Mouse (Mus musculus): ENCODE data around the gene Ccdc13. TPM values are rescaled to one million over a fixed set of nuclear protein-coding genes. Genes with fewer than 3 reads are reported as not detected.

Ccdc13 gene
- 0.53 to 0.58 TPM in 2 of 3 replicates, not detected in the other for total RNA-seq (2017)

DNA sequence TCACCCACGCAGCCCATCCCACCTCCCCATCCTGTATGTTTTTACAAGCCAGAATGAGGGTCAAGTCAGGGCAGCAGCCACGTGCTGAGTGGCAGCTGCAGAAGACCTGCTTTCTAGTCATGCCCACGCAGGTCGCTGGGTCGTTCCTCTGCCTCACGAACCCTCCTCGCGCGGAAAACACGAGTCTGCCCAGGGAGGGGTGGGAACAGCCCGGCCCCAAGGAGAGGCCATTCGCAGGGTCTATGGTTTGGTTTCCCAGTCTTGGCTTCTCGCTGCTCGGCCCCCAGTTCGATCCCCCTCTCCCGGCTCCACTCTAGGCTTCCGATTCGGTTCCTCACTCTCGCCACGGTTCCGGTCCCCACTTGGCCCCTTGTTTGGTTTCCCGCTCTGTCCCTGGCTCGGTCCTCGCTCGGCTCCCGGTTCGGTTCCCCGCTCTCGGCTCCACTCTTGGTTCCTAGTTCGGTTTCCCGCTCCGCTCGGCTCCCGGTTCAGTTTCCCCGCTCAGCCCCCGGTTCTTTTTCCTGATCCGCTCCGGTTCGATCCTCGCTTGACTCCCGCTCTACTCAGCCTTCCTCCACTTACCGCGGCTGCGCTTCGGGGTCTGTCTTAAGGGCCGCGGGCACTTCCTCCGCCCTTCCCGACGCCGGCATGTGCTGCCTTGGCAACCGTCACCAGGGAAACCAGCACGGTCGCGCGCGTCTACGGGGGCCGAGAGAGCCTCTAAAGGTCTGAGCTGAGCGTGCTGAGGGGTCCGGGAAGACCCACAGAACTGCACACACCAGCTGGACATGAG lies at the start of gene Ccdc13:
Gene Ccdc13 (minus strand): TSS at position 633 of the 793 bp plus-strand sequence.
- peak; percentile 48; the same call in 1 of the 2 replicates for ATAC-seq (replicated peaks; ENCODE audit: insufficient number of reproducible peaks, low FRiP score, low TSS enrichment, poor library complexity, severe bottlenecking)

DNA sequence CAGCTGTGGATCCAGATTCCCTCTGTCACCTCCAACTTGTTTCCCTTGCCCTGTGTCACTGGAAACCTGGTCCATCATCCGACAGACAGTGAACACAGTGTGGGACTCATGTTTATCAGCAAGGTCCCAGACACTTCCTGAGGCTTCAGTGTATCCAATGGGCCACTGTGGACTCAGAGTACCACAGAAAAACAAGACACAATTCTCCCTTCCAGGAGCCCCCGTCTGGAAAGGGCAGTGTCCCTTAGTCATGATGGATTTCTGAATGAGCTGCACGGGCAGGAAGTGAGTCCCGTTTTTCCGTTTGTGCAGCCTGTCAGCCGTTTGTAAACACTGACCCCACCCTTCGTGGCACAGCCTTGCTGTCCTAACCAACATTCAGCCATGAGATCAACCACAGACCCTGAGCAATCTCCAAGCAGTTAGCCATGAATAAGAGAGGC lies 42.8 kb upstream of the Ccdc13 start:
- ATAC-seq (replicated peaks; ENCODE audit: insufficient number of reproducible peaks, low FRiP score, low TSS enrichment, poor library complexity, severe bottlenecking) = no peak

DNA sequence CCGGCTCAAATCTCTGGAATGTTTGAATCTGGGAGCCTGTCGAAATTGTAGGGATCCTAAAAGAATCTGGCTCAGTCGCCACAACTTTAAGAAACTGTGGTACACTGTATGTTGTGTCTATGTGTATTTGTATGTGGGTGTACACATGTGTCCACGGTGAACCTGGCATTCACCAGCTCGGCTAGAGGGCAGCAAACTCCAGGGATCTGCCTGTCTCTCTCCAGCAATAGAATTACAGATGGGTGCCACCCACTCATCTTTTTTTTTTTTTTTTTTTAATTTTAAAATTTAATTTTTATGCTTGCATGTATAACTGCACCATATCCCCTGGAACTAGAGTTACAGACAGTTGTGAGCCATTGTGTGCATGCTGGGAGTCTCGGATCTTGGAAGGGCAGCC lies 42.0 kb upstream of the Ccdc13 start:
- ATAC-seq (replicated peaks; ENCODE audit: insufficient number of reproducible peaks, low FRiP score, low TSS enrichment, poor library complexity, severe bottlenecking) = no peak

DNA sequence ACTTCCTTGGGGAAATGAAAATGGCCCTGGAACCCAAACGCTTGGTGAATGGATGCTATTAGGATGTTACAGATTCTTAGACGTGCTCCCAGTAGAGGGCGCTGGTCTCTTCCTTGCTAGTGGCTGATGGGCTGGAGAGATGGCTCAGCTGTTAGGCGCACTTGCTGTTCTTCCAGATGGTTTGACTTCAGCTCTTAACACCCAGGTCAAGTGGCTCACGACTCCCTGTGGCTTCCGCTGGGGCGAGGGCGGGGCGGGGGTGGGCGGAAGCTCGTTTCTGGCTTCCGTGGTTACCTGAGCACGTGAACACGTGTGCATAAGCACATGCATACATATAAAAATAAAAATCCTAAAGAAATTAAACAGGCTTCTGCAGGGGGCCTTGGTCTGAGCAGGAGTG lies 41.6 kb upstream of the Ccdc13 start:
- peak; percentile 50; the same call in 1 of the 2 replicates for ATAC-seq (replicated peaks; ENCODE audit: insufficient number of reproducible peaks, low FRiP score, low TSS enrichment, poor library complexity, severe bottlenecking)

DNA sequence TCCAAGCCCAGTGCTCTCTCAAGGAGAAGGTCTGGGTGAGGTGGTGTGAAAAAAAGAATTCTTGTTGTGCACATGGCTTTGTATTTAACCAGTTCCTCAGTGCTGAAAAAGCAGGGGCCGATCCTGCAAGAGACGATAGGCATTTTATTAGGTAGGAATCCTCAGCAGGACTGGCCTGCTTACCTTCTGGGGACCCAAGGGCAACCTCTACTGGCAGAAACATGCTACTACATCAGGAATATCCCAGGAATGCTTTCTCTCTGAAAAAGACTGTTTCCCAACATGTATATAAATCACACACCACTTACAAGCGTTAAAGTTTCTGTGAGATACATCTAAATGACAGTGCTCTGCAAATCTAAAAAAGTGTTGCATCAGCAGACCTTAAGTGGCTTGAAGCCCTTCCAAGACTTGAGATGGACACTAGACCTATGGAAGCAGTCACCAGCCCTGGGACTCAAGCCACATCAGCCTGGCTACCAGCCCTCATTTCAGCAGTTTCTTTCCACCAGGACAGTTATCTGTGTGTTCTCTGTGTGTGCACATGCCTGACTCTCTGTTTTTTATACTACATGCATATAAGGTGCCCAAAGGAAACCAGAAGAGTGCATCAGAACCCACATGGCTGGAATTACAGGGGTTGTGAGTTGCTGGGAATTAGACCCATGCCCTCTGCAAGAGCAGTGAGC lies 37.9 kb upstream of the Ccdc13 start:
- no peak for ATAC-seq (replicated peaks; ENCODE audit: insufficient number of reproducible peaks, low FRiP score, low TSS enrichment, poor library complexity, severe bottlenecking)

DNA sequence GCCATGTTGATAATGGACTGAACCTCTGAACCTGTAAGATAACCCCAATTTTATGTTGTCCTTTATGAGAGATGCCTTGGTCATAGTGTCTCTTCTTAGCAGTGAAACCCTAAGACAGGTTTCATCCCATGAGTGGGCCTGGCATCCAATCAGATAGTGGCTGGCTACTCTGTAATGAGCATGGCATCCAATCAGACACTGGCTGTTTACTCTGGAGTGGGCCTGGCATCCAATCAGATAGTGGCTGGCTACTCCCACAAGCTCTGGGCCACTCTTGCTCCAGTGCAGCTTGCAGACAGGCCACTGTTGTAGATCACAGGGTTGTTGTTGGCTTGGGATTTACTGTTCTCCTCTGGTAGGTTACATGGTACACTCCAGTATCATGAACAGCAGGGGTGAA lies 34.3 kb upstream of the Ccdc13 start:
- no peak for ATAC-seq (replicated peaks; ENCODE audit: insufficient number of reproducible peaks, low FRiP score, low TSS enrichment, poor library complexity, severe bottlenecking)

DNA sequence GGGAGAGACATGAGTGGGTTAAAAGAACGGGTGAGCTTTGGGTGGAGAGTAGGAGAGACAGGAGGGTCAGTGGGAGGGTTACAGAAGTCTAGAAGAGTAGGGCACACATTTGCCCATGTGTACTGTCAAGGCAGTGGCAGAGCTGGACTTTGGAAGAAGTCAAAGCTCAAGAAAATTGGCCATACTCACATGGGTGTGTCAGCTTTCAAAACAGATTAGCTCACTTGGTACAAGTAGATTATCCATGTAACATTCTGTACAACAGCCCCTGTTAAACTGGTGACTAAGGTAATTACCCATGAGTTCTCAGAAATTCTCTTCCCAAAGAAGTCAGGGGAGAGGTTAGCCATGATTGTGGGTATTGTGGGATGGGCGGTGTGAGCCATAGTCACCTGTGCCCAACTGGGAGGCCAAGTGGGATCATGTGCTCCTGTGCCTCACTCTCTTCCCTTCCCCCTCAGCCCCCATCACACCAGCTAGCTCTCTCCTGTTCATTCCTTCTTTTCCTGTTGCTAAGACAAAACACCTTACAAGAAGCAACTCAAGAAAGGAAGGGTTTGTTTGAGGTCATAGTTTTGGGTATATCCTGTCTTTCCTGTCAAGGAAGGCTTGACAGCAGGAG lies 32.9 kb upstream of the Ccdc13 start:
- no peak for ATAC-seq (replicated peaks; ENCODE audit: insufficient number of reproducible peaks, low FRiP score, low TSS enrichment, poor library complexity, severe bottlenecking)

DNA sequence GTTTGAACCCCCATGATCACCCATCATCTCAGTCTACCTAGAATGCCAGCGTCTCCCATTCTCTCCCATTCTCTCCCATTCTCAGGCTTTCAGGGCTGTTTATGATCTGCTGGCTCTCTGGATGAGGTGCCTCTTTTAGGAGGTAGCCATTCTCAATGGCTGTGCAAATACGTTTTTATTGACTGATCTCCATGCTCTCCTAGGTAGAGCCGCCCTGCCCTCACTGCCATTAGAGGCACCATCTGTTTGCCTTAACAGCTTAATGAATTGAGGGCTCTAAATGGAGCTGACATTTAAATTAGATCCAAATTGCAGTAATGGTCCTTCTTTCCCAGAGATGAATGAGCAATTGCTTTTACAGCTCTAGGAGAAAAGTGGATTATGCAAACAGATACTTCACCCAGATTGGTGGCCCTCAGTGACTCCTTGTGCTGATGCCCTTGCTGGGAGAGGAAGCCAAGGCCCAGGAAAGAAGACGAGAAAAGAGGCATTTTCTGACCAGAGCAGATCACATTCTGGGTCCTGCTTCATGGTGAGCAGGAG lies 30.8 kb upstream of the Ccdc13 start:
- ATAC-seq (replicated peaks; ENCODE audit: insufficient number of reproducible peaks, low FRiP score, low TSS enrichment, poor library complexity, severe bottlenecking) = no peak

DNA sequence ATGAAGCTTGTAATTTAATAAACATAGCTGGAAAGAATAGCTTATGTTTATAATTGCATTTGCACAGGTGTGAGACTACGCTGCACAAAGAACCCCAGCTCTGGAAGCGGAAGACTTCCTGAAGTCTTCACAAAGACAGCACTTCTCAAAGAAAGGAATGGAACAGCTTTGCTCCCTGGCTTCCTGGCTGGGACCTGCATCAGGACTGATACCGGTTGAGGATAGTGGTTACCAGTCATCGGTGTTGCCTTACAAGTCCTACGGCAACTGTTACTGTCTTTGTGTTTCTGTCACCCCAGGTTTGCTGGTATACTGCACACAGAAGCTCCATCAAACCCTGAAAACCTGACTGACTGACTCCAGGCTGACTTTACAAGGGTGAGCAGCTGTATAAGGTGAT lies 30.2 kb upstream of the Ccdc13 start:
- ATAC-seq (replicated peaks; ENCODE audit: insufficient number of reproducible peaks, low FRiP score, low TSS enrichment, poor library complexity, severe bottlenecking) = no peak

DNA sequence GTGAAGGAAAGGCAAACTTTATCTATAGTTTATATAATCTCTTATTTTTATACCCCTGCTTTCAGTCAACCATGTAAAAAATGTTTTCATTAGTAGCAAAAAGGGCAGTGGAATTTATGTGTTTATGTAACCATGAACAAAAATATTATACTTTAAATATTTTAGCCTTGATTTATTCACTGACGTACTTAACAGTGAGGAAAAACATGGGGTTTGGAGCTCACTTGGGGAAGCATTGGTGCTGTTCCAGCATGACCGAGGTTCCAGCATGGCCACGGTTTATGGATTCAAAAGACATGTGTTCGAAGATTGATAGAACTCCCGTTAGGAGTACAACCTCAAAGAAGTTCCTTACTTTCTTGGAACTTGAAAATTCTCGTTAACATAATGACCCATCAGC lies 29.0 kb upstream of the Ccdc13 start:
- no peak for ATAC-seq (replicated peaks; ENCODE audit: insufficient number of reproducible peaks, low FRiP score, low TSS enrichment, poor library complexity, severe bottlenecking)

DNA sequence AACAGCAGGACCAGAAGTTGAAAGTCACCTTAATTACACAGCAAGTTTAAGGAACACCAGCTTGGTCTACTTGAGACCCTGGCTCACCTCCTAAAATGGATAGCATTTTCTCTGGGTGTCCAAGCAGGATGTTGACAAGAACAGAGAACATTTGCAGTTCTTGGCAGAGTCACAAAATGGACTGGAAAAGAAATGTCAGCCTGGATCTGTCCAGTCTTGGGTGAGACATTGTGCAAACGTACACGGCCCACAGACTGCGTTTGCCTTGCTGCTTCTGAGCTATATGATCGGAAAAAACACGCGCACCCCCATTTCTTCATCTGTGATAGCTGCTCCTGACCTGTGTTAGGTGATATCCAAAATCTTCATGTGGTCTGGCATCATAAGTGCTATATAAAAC lies 28.4 kb upstream of the Ccdc13 start:
- no peak for ATAC-seq (replicated peaks; ENCODE audit: insufficient number of reproducible peaks, low FRiP score, low TSS enrichment, poor library complexity, severe bottlenecking)

DNA sequence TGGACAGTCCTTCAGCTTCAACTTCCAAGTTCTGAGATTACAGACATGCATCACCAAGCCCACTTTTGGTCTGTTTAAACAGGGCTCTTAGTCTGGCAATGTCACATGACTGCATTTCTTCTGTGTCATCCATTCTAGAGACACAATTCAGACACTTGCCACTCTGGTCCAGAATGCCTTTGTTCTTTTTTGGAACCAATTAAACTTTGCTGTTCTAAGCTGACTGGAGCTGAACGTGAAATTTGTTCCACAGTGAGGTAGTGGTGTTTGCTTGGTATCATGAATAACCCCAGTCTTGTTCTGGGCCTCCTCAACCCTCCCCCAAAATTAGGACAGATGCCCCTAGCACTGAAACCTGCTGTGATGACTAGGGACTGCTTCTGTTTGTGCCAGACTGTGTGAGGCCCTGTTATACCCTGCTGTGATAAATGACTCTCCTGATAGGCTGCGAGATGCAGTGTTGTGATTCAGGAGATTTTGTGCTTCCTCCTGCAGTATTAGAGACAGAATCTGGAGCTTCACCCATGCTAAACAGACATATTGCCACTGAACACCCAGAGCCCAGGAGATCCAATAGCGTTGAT lies 26.3 kb upstream of the Ccdc13 start:
- ATAC-seq (replicated peaks; ENCODE audit: insufficient number of reproducible peaks, low FRiP score, low TSS enrichment, poor library complexity, severe bottlenecking) = no peak

DNA sequence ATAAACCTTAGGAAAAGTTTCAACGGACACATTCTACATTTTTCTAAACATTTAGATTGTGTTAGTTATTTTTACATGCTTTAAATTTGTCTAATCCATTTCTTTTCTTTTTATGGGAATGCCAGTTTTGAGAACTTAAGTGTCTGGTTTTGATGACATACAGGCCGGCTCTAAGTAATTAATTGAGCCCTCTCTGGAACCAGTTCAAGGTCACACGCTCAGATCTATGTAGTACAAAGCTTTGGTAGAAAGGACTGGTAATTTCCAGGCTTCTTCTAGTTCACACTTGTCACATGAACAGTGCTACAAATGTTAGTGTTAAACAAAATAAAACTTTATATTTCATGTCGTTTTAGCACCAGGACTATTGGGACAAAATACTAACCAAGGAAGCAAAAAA lies 25.6 kb upstream of the Ccdc13 start:
- no peak for ATAC-seq (replicated peaks; ENCODE audit: insufficient number of reproducible peaks, low FRiP score, low TSS enrichment, poor library complexity, severe bottlenecking)

DNA sequence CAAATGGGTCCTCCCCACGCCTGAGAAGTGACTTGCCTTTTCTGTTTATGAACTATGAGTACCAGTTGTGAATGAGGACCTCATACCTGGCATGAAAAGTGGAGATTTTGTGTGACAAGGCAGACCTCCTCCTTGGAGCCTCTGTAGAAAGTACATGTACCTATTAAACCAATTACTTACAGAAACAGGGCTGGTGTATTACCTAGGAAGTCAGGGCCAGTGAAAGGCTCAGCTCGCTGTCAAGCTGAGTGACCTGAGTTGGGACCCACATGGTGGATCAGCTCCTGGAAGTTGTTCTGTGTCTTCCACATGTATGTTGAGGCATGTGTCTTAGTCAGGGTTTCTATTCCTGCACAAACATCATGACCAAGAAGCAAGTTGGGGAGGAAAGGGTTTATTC lies 21.7 kb upstream of the Ccdc13 start:
- ATAC-seq (replicated peaks; ENCODE audit: insufficient number of reproducible peaks, low FRiP score, low TSS enrichment, poor library complexity, severe bottlenecking) = no peak

DNA sequence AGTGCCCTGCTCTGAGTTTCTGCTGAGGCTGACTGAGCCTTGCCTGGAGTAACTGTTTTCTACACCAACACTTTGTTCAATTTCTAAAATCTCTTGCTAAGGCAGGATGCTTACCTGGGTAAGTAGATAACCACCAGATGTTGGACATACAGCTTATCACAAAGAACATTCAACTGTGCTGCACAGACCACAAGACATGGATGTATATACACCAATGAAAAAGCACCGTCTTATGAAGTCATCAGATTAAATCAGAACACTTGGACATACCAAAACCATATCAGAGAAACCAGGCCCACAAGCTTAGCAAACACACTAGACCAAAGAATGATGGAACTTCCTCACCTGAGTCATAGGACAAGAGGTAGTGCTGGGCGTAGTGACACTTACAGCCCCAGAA lies 20.1 kb upstream of the Ccdc13 start:
- no peak for ATAC-seq (replicated peaks; ENCODE audit: insufficient number of reproducible peaks, low FRiP score, low TSS enrichment, poor library complexity, severe bottlenecking)

DNA sequence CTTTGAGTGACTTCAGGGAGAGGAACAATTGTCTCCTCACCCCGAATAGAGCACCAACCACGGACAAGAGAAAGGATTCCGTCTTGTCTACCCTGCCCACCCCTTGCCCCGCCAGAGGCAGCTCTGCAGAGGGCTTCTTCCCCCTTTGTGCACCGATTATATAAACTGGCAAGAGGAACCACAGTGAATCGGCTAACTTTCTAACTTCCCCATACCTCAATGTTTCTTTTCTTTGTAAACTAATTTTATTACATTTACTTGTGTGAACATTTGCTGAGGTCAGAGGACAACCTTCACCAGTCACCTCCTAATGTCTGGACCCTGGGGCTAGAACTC lies 18.9 kb upstream of the Ccdc13 start, which contains the start of gene Higd1a:
Gene Higd1a (minus strand): TSS at position 210 of the 336 bp plus-strand sequence.
- no peak for ATAC-seq (replicated peaks; ENCODE audit: insufficient number of reproducible peaks, low FRiP score, low TSS enrichment, poor library complexity, severe bottlenecking)

DNA sequence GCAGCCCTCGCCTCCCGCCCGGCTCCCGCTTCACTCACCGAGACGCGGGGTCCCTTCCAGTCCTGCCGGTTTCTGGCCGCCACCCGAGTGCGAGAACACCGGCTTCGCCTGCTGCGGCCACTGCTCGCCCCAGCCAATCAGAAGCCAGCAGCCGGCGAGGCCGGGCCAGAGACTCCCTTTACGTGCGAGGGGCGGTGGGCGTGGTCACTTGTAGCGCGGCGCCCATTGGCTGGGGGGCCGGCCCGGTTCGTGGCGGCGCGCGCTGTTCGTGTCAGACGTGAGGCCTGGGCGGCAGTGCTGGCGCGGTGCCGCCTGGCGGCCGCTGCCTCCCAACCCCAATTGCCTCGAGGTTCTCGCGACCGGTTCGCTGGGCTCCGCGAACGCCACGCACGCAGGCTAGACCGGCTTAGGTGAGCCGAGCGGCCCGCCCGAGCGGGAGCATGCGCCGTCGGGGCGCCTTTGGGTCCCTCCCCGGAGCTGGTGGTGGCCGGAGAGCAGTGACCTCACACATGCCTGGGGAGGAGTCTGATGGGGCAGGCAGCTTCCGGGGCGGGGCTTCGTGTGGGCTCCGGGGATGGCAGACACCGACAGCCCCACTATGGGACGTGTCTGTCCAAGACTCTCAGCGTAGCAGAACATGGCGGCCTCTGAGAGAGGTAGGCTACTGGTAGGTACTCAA lies 18.4 kb upstream of the Ccdc13 start:
- peak; percentile 96 for ATAC-seq (replicated peaks; ENCODE audit: insufficient number of reproducible peaks, low FRiP score, low TSS enrichment, poor library complexity, severe bottlenecking)

DNA sequence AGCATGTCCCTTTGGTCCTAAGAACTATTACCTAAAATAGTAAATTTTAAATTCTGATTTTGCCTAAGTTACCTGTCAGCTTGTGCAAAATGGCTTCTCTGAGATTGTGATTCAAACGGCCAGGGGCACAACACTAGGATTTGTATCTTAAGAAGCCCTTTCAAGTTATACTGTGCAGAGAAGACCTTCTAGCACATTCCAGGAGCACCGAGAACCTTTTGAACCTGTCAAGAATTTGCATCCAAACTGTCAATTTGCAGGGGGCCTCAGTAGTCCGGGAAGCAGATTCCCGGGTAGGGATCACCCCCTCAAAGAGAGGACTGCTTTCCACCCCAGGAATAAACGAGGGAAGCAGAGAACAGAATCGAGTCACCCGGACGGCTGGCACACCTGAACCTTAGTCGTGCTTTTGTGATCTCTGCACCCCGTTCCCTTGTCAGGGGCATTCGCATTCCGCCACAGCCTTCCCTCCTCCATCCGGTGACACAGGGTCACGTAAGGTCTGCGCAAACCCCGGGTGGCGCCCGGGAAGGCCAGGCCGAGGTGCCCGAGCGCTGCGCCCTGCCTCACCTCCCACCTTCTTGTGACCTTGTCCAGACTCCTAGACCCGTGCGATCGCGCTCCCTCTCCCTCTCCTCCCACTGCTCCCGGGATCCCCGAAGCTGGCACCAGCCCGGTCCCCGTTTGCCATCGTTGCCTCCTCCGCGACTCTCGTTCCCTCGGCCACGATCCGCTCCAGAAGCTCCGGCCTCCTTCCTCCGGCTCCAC lies 17.6 kb upstream of the Ccdc13 start:
- ATAC-seq (replicated peaks; ENCODE audit: insufficient number of reproducible peaks, low FRiP score, low TSS enrichment, poor library complexity, severe bottlenecking) = peak; percentile 8; the same call in 1 of the 2 replicates
